21 mouse cellular contexts compared by ENCODE assay signal in genomic region chr10:29581940-29582339, GRCm38 (mm10). TPM values are rescaled to one million over a fixed set of nuclear protein-coding genes. Genes with fewer than 3 reads are reported as not detected.
A peak's percentile ranks its signal among the peaks of the same experiment; 100 is the strongest.
DNase-seq lines count a peak whose midpoint lies in the region; ATAC-seq lines count a peak whose summit lies in the region.
"Had no signal": no experiment of that assay in that cellular context is flagged by ENCODE, and none has a peak within 500 bp of the region (broad histone marks: within the 10 kb centered on the region; RNA-seq: fewer than 3 reads in every experiment).

No protein-coding gene starts in this region.

- no peak overlapping the region for H3K4me2 ChIP-seq in forebrain, embryonic 15.5 days (replicated peaks)
- H3K4me2 ChIP-seq in forebrain, embryonic 16.5 days (ENCODE audit: low read length): no peak overlapping the region
- H3K4me2 ChIP-seq: embryonic facial prominence, embryonic 12.5 days; embryonic facial prominence, embryonic 15.5 days; heart, embryonic 11.5 days; hindbrain, embryonic 12.5 days; hindbrain, embryonic 15.5 days had no signal

- peak overlapping the region; percentile 79 for H3K27ac ChIP-seq in forebrain, embryonic 15.5 days (replicated peaks)
- no peak overlapping the region for H3K27ac ChIP-seq in forebrain, embryonic 10.5 days
- peak overlapping the region; percentile 60 for H3K27ac ChIP-seq in forebrain, embryonic 16.5 days (ENCODE audit: low read length)
- H3K27ac ChIP-seq: embryonic facial prominence, embryonic 12.5 days; embryonic facial prominence, embryonic 15.5 days; hindbrain, embryonic 12.5 days; hindbrain, embryonic 15.5 days had no signal

- H3K9me3 ChIP-seq in forebrain, embryonic 15.5 days: no peaks in the 10 kb centered on the region
- H3K9me3 ChIP-seq in forebrain, embryonic 10.5 days: no peaks in the 10 kb centered on the region
- no peaks in the 10 kb centered on the region for H3K9me3 ChIP-seq in forebrain, embryonic 16.5 days (ENCODE audit: control insufficient read depth, low read length)
- H3K9me3 ChIP-seq: embryonic facial prominence, embryonic 12.5 days; embryonic facial prominence, embryonic 15.5 days; hindbrain, embryonic 12.5 days; hindbrain, embryonic 15.5 days had no signal

- ATAC-seq in forebrain, embryonic 15.5 days (replicated peaks): peak; percentile 82
- peak; percentile 92 for ATAC-seq in forebrain, embryonic 16.5 days
- ATAC-seq: intestine, postnatal 0 days had no signal

- no peaks in the 10 kb centered on the region for H3K4me1 ChIP-seq in forebrain, embryonic 15.5 days
- no peaks in the 10 kb centered on the region for H3K4me1 ChIP-seq in forebrain, embryonic 10.5 days
- no peaks in the 10 kb centered on the region for H3K4me1 ChIP-seq in forebrain, embryonic 16.5 days (replicated peaks; ENCODE audit: control insufficient read depth, insufficient read depth, low read length)
- H3K4me1 ChIP-seq: embryonic facial prominence, embryonic 12.5 days; embryonic facial prominence, embryonic 15.5 days; hindbrain, embryonic 12.5 days; hindbrain, embryonic 15.5 days had no signal

- H3K9ac ChIP-seq in forebrain, embryonic 15.5 days (replicated peaks): no peak overlapping the region
- H3K9ac ChIP-seq in forebrain, embryonic 16.5 days (replicated peaks; ENCODE audit: low read depth, low read length): no peak overlapping the region
- H3K9ac ChIP-seq: embryonic facial prominence, embryonic 12.5 days; embryonic facial prominence, embryonic 15.5 days; hindbrain, embryonic 12.5 days; hindbrain, embryonic 15.5 days had no signal

- peak; percentile 31 to 33 for DNase-seq in cerebellum, postnatal 10 days
- DNase-seq in cerebellum, postnatal 25 days: no peak
- DNase-seq in forebrain, embryonic 10.5 days (ENCODE audit: extremely low spot score, low spot score): no peak
- DNase-seq in gastrocnemius, postnatal 36 days: no peak
- DNase-seq: adrenal gland, postnatal 10 days; adrenal gland, postnatal 36 days; cerebellum, adult 11-12 months; cerebellum, adult 8-10 months; gastrocnemius, postnatal 10 days; heart, adult 11 months; kidney, adult 2 months had no signal

- 54% methylated on average over 3 of the region's 3 CpGs for WGBS in forebrain, embryonic 15.5 days
- WGBS in forebrain, embryonic 10.5 days: 78% methylated on average over 3 of the region's 3 CpGs
- whole genome bisulfite sequencing in forebrain, embryonic 16.5 days: 58% methylated on average over 3 of the region's 3 CpGs

- H3K27me3 ChIP-seq in forebrain, embryonic 15.5 days: no peaks in the 10 kb centered on the region
- no peaks in the 10 kb centered on the region for H3K27me3 ChIP-seq in forebrain, embryonic 10.5 days (ENCODE audit: poor library complexity, severe bottlenecking)
- H3K27me3 ChIP-seq in forebrain, embryonic 16.5 days (replicated peaks; ENCODE audit: control insufficient read depth, insufficient read depth, low read length): no peaks in the 10 kb centered on the region
- H3K27me3 ChIP-seq: embryonic facial prominence, embryonic 12.5 days; embryonic facial prominence, embryonic 15.5 days; hindbrain, embryonic 12.5 days; hindbrain, embryonic 15.5 days had no signal

- intact Hi-C loops in gastrocnemius, postnatal 36 days (cut with DNase I): no loop called here

- H3K4me3 ChIP-seq in forebrain, embryonic 15.5 days: no peak overlapping the region
- no peak overlapping the region for H3K4me3 ChIP-seq in forebrain, embryonic 10.5 days
- no peak overlapping the region for H3K4me3 ChIP-seq in forebrain, embryonic 16.5 days (replicated peaks; ENCODE audit: low read length)
- H3K4me3 ChIP-seq: embryonic facial prominence, embryonic 12.5 days; embryonic facial prominence, embryonic 15.5 days; hindbrain, embryonic 12.5 days; hindbrain, embryonic 15.5 days had no signal

- no peaks in the 10 kb centered on the region for H3K36me3 ChIP-seq in forebrain, embryonic 15.5 days
- H3K36me3 ChIP-seq in forebrain, embryonic 10.5 days (replicated peaks): no peaks in the 10 kb centered on the region
- no peaks in the 10 kb centered on the region for H3K36me3 ChIP-seq in forebrain, embryonic 16.5 days (ENCODE audit: control insufficient read depth, insufficient read depth)
- H3K36me3 ChIP-seq: embryonic facial prominence, embryonic 12.5 days; embryonic facial prominence, embryonic 15.5 days; hindbrain, embryonic 12.5 days; hindbrain, embryonic 15.5 days had no signal

RNA-seq across cellular contexts. Expression of gene Rspo3, which starts 46.3 kb away (rescaled TPM):
- polyA plus RNA-seq in forebrain, embryonic 15.5 days (2015; fragmentation: Nextera tagmentation; extraction: Ambion mirVana): 19.9 and 25.0 TPM in 2 replicates
- polyA plus RNA-seq in forebrain, embryonic 10.5 days (2016; fragmentation: Nextera tagmentation; extraction: Ambion mirVana): 37.9 and 45.1 TPM in 2 replicates
- polyA plus RNA-seq in forebrain, embryonic 16.5 days (2015; fragmentation: Nextera tagmentation; extraction: Ambion mirVana): 15.6 and 19.2 TPM in 2 replicates
- total RNA-seq in gastrocnemius, postnatal 36 days (2021): 1 to 10 TPM in 1 of 2 experiments, under 1 TPM in 1; 0.96 to 2.2 TPM
- total RNA-seq: common myeloid progenitor, adult 5-6 weeks; hematopoietic stem cell, adult 5-6 weeks had no signal

Comparison
In these comparisons a context has a peak if more than half of its experiments do, and no peak if none do; other contexts are left out.
1. DNase-seq: peak in cerebellum, postnatal 10 days (2 of 2); none in cerebellum, postnatal 25 days (0 of 2), forebrain, embryonic 10.5 days (single experiment) and gastrocnemius, postnatal 36 days (0 of 2).